Mouse (Mus musculus): ENCODE data around the gene Pctp. TPM values are rescaled to one million over a fixed set of nuclear protein-coding genes. Genes with fewer than 3 reads are reported as not detected.

The Pctp gene
- polyA plus RNA-seq, 1 experiment from 2014 or later = 12.1 TPM

DNA sequence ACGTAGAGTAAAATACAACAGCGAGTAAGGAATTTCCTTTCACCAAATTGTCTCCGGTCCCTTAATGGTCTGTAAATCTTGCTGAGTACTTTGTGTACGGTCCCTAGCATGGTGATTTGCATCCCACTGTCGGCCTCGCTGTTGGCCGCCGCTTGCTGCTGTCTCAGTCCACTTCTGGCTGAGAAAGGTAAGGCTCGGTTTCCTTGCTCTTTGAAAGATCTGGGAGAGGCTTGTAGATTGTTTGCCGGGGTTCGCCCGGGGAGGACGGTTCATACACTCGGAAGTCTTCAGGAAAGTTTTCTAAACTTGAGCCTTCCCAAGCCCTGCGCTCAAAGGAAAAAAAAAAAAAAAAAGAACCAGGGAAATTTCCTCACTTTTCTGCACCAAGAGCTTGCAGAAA, 27.9 kb upstream of the Pctp start:
- ATAC-seq (replicated peaks; ENCODE audit: low FRiP score) = peak; percentile 69
- 0 out of 2 replicates have a peak overlapping the region, but pooled peaks have one; percentile 27 for H3K27ac ChIP-seq

GRCm38 (mm10) chr11:90029841-90030398, 27.2 kb upstream of the Pctp start, which contains the start of gene Tmem100:
Gene Tmem100 (plus strand): TSS chr11:90030348.
- Histone ChIP-seq H3K27ac (peak within 1 kb of the TSS; percentile 37; the same call in 1 of the 2 replicates), H3K9ac (peak within 1 kb of the TSS; percentile 36), H3K4me1 (peaks cover 48% of the 10 kb centered on the region), H3K27me3 (peaks cover 24% of the 10 kb centered on the region), H3K36me3 (no peaks in the 10 kb centered on the region), H3K9me3 (replicated peaks) (no peaks in the 10 kb centered on the region), H3K4me3 (replicated peaks) (peak within 1 kb of the TSS; percentile 48), H3K4me2 (peak within 1 kb of the TSS; percentile 64)
- WGBS = 48% methylated on average over 13 of the region's 13 CpGs
- no peak for ATAC-seq (replicated peaks; ENCODE audit: low FRiP score)

More for the DNA sequence above, 27.9 kb upstream of the Pctp start:
- H3K4me2 ChIP-seq = peak overlapping the region; percentile 64
- H3K9ac ChIP-seq = peak overlapping the region; percentile 32; the same call in 1 of the 2 replicates
- peaks cover 4% of the 10 kb centered on the region; the same call in 1 of the 2 replicates for H3K36me3 ChIP-seq
- H3K27me3 ChIP-seq = peaks cover 24% of the 10 kb centered on the region
- peaks cover 51% of the 10 kb centered on the region for H3K4me1 ChIP-seq
- peak overlapping the region; percentile 48 for H3K4me3 ChIP-seq (replicated peaks)
- no peaks in the 10 kb centered on the region for H3K9me3 ChIP-seq (replicated peaks)
- under 1% methylated on average over 15 of the region's 15 CpGs for WGBS

DNA sequence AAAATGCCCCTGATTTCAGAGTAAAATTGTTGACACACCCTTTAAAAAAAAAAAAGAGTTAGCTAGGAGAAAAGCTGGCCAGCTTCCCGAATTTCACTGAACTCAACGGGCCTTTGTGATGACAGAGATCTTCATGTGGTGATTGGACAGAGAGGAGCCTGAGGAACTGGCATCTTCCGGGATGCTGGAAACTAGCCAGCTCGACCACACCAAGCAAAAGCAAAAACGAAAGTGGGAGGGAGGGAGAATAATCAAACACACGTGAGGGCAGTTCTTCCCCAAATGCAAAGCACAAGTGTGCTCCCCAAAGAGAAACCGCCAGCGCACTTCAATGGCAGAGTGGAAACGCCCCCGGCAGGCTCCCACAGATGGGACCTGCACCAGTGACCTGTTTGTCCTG, 26.7 kb upstream of the Pctp start:
- no peaks in the 10 kb centered on the region for H3K36me3 ChIP-seq
- peaks cover 24% of the 10 kb centered on the region for H3K27me3 ChIP-seq
- ATAC-seq (replicated peaks; ENCODE audit: low FRiP score) = no peak
- H3K27ac ChIP-seq = peak overlapping the region; percentile 37; the same call in 1 of the 2 replicates
- H3K9me3 ChIP-seq (replicated peaks) = no peaks in the 10 kb centered on the region
- H3K4me2 ChIP-seq = peak overlapping the region; percentile 64
- 39% methylated on average over 10 of the region's 10 CpGs for WGBS
- peak overlapping the region; percentile 48 for H3K4me3 ChIP-seq (replicated peaks)
- H3K4me1 ChIP-seq = peaks cover 50% of the 10 kb centered on the region
- H3K9ac ChIP-seq = no peak overlapping the region

GRCm38 (mm10) chr11:90028746-90029145, 26.1 kb upstream of the Pctp start:
- H3K4me3 ChIP-seq (replicated peaks) = no peak overlapping the region
- H3K9ac ChIP-seq = no peak overlapping the region
- ATAC-seq (replicated peaks; ENCODE audit: low FRiP score) = no peak
- no peak overlapping the region for H3K4me2 ChIP-seq
- 94% methylated on average over 8 of the region's 8 CpGs for WGBS
- peaks cover 24% of the 10 kb centered on the region for H3K27me3 ChIP-seq
- H3K4me1 ChIP-seq = peaks cover 50% of the 10 kb centered on the region
- H3K27ac ChIP-seq = no peak overlapping the region
- H3K9me3 ChIP-seq (replicated peaks) = no peaks in the 10 kb centered on the region
- no peaks in the 10 kb centered on the region for H3K36me3 ChIP-seq

DNA sequence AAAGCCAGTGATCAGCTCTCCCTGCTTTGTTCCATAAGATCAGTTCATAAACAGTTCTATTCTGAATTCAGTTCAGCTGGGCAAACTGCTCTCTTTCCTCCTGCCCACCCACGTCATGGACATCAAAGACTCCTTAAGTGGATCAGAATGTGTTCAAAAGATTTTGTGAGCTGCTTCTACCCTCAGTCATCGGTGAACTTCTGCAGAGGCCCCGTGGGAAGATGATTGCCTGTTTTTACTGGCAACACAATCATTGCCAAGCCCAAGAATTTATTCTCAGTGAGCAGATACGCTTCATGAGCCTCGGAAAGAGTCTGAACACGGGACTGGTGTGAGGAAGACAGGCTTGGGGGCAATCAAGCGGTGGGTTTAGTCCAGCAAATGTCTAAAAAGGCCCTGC, 24.5 kb upstream of the Pctp start:
- 28% methylated on average over 7 of the region's 7 CpGs for WGBS
- no peak overlapping the region for H3K9ac ChIP-seq
- peak overlapping the region; percentile 60; the same call in 1 of the 2 replicates for H3K27ac ChIP-seq
- H3K27me3 ChIP-seq = peaks cover 22% of the 10 kb centered on the region
- no peaks in the 10 kb centered on the region for H3K9me3 ChIP-seq (replicated peaks)
- H3K4me2 ChIP-seq = no peak overlapping the region
- peaks cover 43% of the 10 kb centered on the region for H3K4me1 ChIP-seq
- no peak overlapping the region for H3K4me3 ChIP-seq (replicated peaks)
- no peaks in the 10 kb centered on the region for H3K36me3 ChIP-seq
- no peak for ATAC-seq (replicated peaks; ENCODE audit: low FRiP score)

DNA sequence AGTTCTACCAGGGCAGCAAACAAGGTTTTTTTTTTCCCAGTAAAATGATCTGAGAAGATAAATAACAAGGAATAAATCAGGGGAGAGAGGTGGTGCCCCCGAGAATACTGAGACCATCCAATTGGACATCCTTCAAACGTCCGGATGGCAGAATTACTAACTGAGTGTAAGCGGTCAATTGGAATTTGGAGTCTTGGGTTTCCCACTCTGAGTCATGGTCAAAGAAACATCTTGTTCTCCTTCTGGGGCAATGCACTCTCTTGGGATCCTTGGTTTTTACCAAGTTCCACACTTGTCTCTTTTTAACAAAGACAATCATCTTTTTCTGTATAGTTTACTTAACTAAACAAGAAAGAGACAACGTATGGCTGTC, 24.1 kb upstream of the Pctp start:
- Histone ChIP-seq H3K4me1 (peaks cover 43% of the 10 kb centered on the region), H3K36me3 (no peaks in the 10 kb centered on the region), H3K9ac (no peak overlapping the region), H3K4me2 (no peak overlapping the region), H3K27ac (peak overlapping the region; percentile 60; the same call in 1 of the 2 replicates), H3K27me3 (peaks cover 18% of the 10 kb centered on the region), H3K9me3 (replicated peaks) (no peaks in the 10 kb centered on the region), H3K4me3 (replicated peaks) (no peak overlapping the region)
- no peak; the same call in 1 of the 2 replicates for ATAC-seq (replicated peaks; ENCODE audit: low FRiP score)
- WGBS = 41% methylated on average over 5 of the region's 5 CpGs

DNA sequence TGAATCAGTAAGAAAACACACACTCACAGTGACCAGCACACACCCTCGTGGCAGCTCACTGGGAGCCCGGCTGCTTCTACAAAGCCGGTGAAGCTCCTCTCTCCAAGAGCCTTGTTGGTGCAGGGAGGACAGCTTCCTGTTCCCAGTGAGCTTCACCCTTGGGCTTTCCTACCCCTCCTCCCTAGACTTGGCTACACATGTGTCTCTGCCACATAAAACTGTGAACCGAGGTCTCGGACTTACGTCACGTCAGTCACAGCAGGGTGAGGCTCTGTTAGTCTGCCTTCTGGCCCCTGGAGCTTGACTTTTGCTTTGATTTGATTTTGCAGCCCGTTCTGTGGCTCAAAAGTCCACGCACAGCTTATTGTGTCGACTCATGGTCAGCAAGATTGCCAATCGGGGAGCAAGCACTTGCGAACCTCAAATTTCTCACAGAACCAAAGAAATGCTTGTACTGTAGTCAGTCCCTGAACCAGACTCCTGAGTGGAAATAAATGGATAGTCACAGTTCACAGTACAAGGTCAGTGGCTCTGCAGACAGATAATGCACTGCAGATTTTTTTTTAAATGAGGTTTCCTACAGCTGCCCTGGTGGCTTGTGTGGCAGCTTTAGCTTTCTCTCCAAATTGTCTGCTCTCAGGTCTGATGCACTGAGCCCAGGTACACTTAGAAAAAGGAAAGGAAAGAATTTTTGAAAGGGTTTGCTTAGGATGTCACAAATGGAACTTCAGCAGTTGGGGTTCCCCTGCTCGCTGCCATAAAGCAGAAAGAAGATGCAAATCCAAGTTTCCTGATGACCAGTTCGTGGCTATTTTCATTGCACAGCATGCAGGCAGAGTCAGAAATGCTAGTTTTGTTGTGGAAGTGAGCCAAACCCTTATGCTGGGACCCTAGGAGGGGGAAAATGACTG, 23.5 kb upstream of the Pctp start:
- peak overlapping the region; percentile 35 for H3K4me2 ChIP-seq
- no peaks in the 10 kb centered on the region for H3K9me3 ChIP-seq (replicated peaks)
- no peak for ATAC-seq (replicated peaks; ENCODE audit: low FRiP score)
- H3K9ac ChIP-seq = no peak overlapping the region
- WGBS = 30% methylated on average over 14 of the region's 14 CpGs
- H3K4me1 ChIP-seq = peaks cover 38% of the 10 kb centered on the region
- no peaks in the 10 kb centered on the region for H3K36me3 ChIP-seq
- H3K4me3 ChIP-seq (replicated peaks) = no peak overlapping the region
- 0 out of 2 replicates have a peak overlapping the region, but pooled peaks have one; percentile 60 for H3K27ac ChIP-seq
- peaks cover 11% of the 10 kb centered on the region; the same call in 1 of the 2 replicates for H3K27me3 ChIP-seq

GRCm38 (mm10) chr11:90019161-90019560, 16.5 kb upstream of the Pctp start:
- no peak for ATAC-seq (replicated peaks; ENCODE audit: low FRiP score)
- Histone ChIP-seq H3K4me3 (replicated peaks) (no peak overlapping the region), H3K9ac (no peak overlapping the region), H3K27me3 (no peaks in the 10 kb centered on the region; the same call in 1 of the 2 replicates), H3K4me2 (0 out of 2 replicates have a peak overlapping the region, but pooled peaks have one; percentile 12), H3K36me3 (no peaks in the 10 kb centered on the region), H3K4me1 (peaks cover 7% of the 10 kb centered on the region), H3K9me3 (replicated peaks) (no peaks in the 10 kb centered on the region), H3K27ac (no peak overlapping the region)
- WGBS = 17% methylated on average over 7 of the region's 7 CpGs

GRCm38 (mm10) chr11:90015281-90015680, 12.6 kb upstream of the Pctp start:
- peaks cover 7% of the 10 kb centered on the region for H3K4me1 ChIP-seq
- H3K4me3 ChIP-seq (replicated peaks) = no peak overlapping the region
- no peaks in the 10 kb centered on the region; the same call in 1 of the 2 replicates for H3K27me3 ChIP-seq
- 45% methylated on average over 7 of the region's 7 CpGs for WGBS
- H3K4me2 ChIP-seq = no peak overlapping the region
- H3K9ac ChIP-seq = no peak overlapping the region
- H3K9me3 ChIP-seq (replicated peaks) = no peaks in the 10 kb centered on the region
- H3K27ac ChIP-seq = peak overlapping the region; percentile 13; the same call in 1 of the 2 replicates
- ATAC-seq (replicated peaks; ENCODE audit: low FRiP score) = no peak
- no peaks in the 10 kb centered on the region for H3K36me3 ChIP-seq

- WGBS = 72% methylated on average over 6 of the region's 6 CpGs
- H3K27me3 ChIP-seq = no peaks in the 10 kb centered on the region; the same call in 1 of the 2 replicates
- no peaks in the 10 kb centered on the region for H3K9me3 ChIP-seq (replicated peaks)
- no peak overlapping the region for H3K9ac ChIP-seq
- no peak overlapping the region for H3K4me2 ChIP-seq
- no peaks in the 10 kb centered on the region for H3K36me3 ChIP-seq
- H3K4me1 ChIP-seq = peaks cover 7% of the 10 kb centered on the region
- H3K27ac ChIP-seq = no peak overlapping the region
- ATAC-seq (replicated peaks; ENCODE audit: low FRiP score) = no peak
- H3K4me3 ChIP-seq (replicated peaks) = no peak overlapping the region
Observed at GRCm38 (mm10) chr11:90013657-90014056, 11.0 kb upstream of the Pctp start.

DNA sequence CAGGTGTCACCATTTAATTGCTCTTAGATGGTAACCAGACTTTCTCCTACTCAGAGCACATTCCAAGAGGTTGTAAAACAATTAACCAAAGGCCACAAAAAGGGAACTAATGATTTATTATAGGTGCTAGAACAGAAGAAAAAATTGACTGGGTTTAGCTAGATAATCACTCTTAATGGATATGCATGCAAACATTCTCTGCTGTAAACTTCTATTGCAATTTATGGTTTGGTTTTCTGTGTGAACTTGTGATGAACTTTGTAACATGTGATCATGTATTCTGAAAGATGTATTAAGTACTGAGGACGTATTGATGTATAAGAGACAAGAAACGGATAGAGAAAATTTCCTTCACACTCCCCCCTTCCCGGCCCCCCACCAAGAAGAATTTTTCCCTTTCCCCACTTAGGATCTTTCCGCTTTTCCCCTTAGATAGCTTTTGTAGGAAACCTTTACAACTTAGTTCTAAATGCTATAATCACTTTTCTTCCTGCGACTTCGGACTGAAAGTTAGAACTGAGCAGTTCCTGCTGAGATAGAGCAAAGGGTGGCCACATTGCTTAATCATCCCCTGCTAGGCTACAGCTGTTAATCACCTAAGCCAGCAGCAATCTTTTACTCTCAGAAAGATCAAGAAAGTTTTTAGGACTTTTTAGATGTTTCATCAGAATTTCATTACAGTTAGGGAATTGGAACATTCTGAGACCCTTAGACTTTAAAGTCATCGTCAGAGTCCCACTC, 5.3 kb upstream of the Pctp start:
- no peak overlapping the region for H3K4me3 ChIP-seq (replicated peaks)
- no peaks in the 10 kb centered on the region for H3K27me3 ChIP-seq
- H3K4me1 ChIP-seq = 0 out of 2 replicates have a peak, but pooled peaks cover 6% of the 10 kb centered on the region
- no peaks in the 10 kb centered on the region for H3K36me3 ChIP-seq
- no peak overlapping the region for H3K4me2 ChIP-seq
- H3K9ac ChIP-seq = no peak overlapping the region
- H3K9me3 ChIP-seq (replicated peaks) = no peaks in the 10 kb centered on the region
- no peak for ATAC-seq (replicated peaks; ENCODE audit: low FRiP score)
- H3K27ac ChIP-seq = peak overlapping the region; percentile 4; the same call in 1 of the 2 replicates
- WGBS = 24% methylated on average over 7 of the region's 7 CpGs

Data from kidney, embryonic 15.5 days (tissue).